Mouse (Mus musculus) liver, embryonic 16.5 days (tissue): ENCODE results near the gene Hmgb1. TPM values are rescaled to one million over a fixed set of nuclear protein-coding genes. Genes with fewer than 3 reads are reported as not detected.

Source experiments
- ATAC-seq: fragments of 200-750 bp; cut with Nextera tagmentation; 2 replicates; pipeline ENCODE4 v1.8.0; 2017; ENCODE audit warnings: low read depth, mild to moderate bottlenecking, moderate number of reproducible peaks, moderate library complexity
- H3K27ac ChIP-seq: fragments of 300-500 bp; sonication (generic); 2 replicates; pipeline ENCODE4 v1.5.1; 2014; ENCODE audit warnings: mild to moderate bottlenecking, low read length
- H3K27me3 ChIP-seq: fragments of 300-500 bp; sonication (generic); 2 replicates; pipeline ENCODE4 v1.6.1; 2014; ENCODE audit warnings: low read depth, low read length, mixed read lengths; ENCODE audit not compliant: control insufficient read depth, insufficient read depth
- H3K36me3 ChIP-seq: fragments of 300-500 bp; sonication (generic); 2 replicates; pipeline ENCODE4 v1.6.1; 2014; ENCODE audit warnings: mild to moderate bottlenecking; ENCODE audit not compliant: control insufficient read depth, insufficient read depth
- H3K4me1 ChIP-seq: fragments of 300-500 bp; sonication (generic); 2 replicates; pipeline ENCODE4 v1.6.1; 2014; ENCODE audit warnings: low read depth, low read length, mixed read lengths; ENCODE audit not compliant: control insufficient read depth
- H3K4me2 ChIP-seq: fragments of 300-500 bp; sonication (generic); 2 replicates; pipeline ENCODE4 v1.6.1; 2014; ENCODE audit warnings: low read depth, low read length, mixed read lengths
- H3K4me3 ChIP-seq: fragments of 300-500 bp; sonication (generic); 2 replicates; pipeline ENCODE4 v1.5.1; 2014; ENCODE audit warnings: low read depth, mild to moderate bottlenecking, low read length
- H3K9ac ChIP-seq: fragments of 300-500 bp; sonication (generic); 2 replicates; pipeline ENCODE4 v1.6.1; 2014; ENCODE audit warnings: low read depth, low read length
- H3K9me3 ChIP-seq: fragments of 300-500 bp; sonication (generic); replicated peaks from 2 replicates; pipeline ENCODE4 v1.6.1; 2016; ENCODE audit warnings: low read length; ENCODE audit not compliant: control insufficient read depth
- WGBS: fragments of 180-500 bp; shearing (Covaris S2); extraction: QIAGEN DNeasy Blood & Tissue Kit; methylation state at CpG from one replicate; pipeline ENCODE4 v1.1.7; 2014; ENCODE audit not compliant: insufficient replicate concordance; 5-methylcytosine and 5-hydroxymethylcytosine counted together
- polyA plus RNA-seq: library from polyadenylated mRNA; unstranded; fragments of >200 nt; fragmentation: Nextera tagmentation; extraction: Ambion mirVana; gene quantifications from 2 replicates; pipeline ENCODE4 v1.2.1, GENCODE M21; 2015

The Hmgb1 gene
- polyA plus RNA-seq, 1 experiment from 2014 or later, result 379 TPM

- 48% methylated on average over 2 of the region's 2 CpGs for WGBS
- H3K36me3 ChIP-seq, result no peaks in the 10 kb centered on the region
- no peak overlapping the region for H3K4me2 ChIP-seq
- H3K27me3 ChIP-seq, result no peaks in the 10 kb centered on the region
- no peaks in the 10 kb centered on the region for H3K9me3 ChIP-seq
- no peak for ATAC-seq
- 0 out of 2 replicates have a peak overlapping the region, but pooled peaks have one; percentile 9 for H3K27ac ChIP-seq
- no peak overlapping the region for H3K4me3 ChIP-seq
- H3K9ac ChIP-seq, result no peak overlapping the region
- peaks cover 13% of the 10 kb centered on the region for H3K4me1 ChIP-seq
These were observed 154.2 kb downstream of the Hmgb1 start for GRCm38 (mm10) chr5:149030103-149030502.

- Histone ChIP-seq H3K36me3 (no peaks in the 10 kb centered on the region), H3K9ac (no peak overlapping the region), H3K4me1 (peaks cover 13% of the 10 kb centered on the region), H3K27ac (no peak overlapping the region), H3K4me2 (no peak overlapping the region), H3K4me3 (no peak overlapping the region), H3K9me3 (no peaks in the 10 kb centered on the region), H3K27me3 (no peaks in the 10 kb centered on the region)
- no peak for ATAC-seq
- WGBS, result 20% methylated on average over 5 of the region's 5 CpGs
These were observed 155.9 kb downstream of the Hmgb1 start for GRCm38 (mm10) chr5:149028394-149028793.

- Histone ChIP-seq H3K27me3 (no peaks in the 10 kb centered on the region), H3K27ac (no peak overlapping the region), H3K4me1 (peaks cover 13% of the 10 kb centered on the region), H3K9me3 (no peaks in the 10 kb centered on the region), H3K4me2 (no peak overlapping the region), H3K9ac (no peak overlapping the region), H3K36me3 (no peaks in the 10 kb centered on the region), H3K4me3 (no peak overlapping the region)
- WGBS, result 74% methylated on average over 8 of the region's 8 CpGs
- no peak for ATAC-seq
These were observed 156.9 kb downstream of the Hmgb1 start for GRCm38 (mm10) chr5:149027389-149027788.

- Histone ChIP-seq H3K27me3 (no peaks in the 10 kb centered on the region), H3K9ac (no peak overlapping the region), H3K4me1 (peaks cover 3% of the 10 kb centered on the region; the same call in 1 of the 2 replicates), H3K4me3 (no peak overlapping the region), H3K36me3 (no peaks in the 10 kb centered on the region), H3K9me3 (no peaks in the 10 kb centered on the region), H3K27ac (no peak overlapping the region), H3K4me2 (peak overlapping the region; percentile 30; the same call in 1 of the 2 replicates)
- 24% methylated on average over 7 of the region's 7 CpGs for WGBS
- ATAC-seq, result no peak
These were observed 163.2 kb downstream of the Hmgb1 start for GRCm38 (mm10) chr5:149021120-149021519.

- H3K27me3 ChIP-seq, result no peaks in the 10 kb centered on the region
- no peak overlapping the region for H3K4me3 ChIP-seq
- peaks cover 7% of the 10 kb centered on the region for H3K4me1 ChIP-seq
- no peaks in the 10 kb centered on the region for H3K36me3 ChIP-seq
- H3K27ac ChIP-seq, result no peak overlapping the region
- peak overlapping the region; percentile 30; the same call in 1 of the 2 replicates for H3K4me2 ChIP-seq
- H3K9ac ChIP-seq, result no peak overlapping the region
- H3K9me3 ChIP-seq, result no peaks in the 10 kb centered on the region
- WGBS, result 54% methylated on average over 16 of the region's 16 CpGs
- no peak for ATAC-seq
These were observed 163.6 kb downstream of the Hmgb1 start for GRCm38 (mm10) chr5:149020681-149021062.

- 43% methylated on average over 18 of the region's 18 CpGs for WGBS
- H3K4me3 ChIP-seq, result no peak overlapping the region
- peaks cover 11% of the 10 kb centered on the region for H3K4me1 ChIP-seq
- no peaks in the 10 kb centered on the region for H3K36me3 ChIP-seq
- H3K9ac ChIP-seq, result no peak overlapping the region
- no peak overlapping the region for H3K27ac ChIP-seq
- peak overlapping the region; percentile 30; the same call in 1 of the 2 replicates for H3K4me2 ChIP-seq
- no peak for ATAC-seq
- H3K9me3 ChIP-seq, result no peaks in the 10 kb centered on the region
- H3K27me3 ChIP-seq, result no peaks in the 10 kb centered on the region
These were observed 164.1 kb downstream of the Hmgb1 start for GRCm38 (mm10) chr5:149020059-149020680.

- H3K9me3 ChIP-seq, result no peaks in the 10 kb centered on the region
- H3K4me1 ChIP-seq, result peaks cover 11% of the 10 kb centered on the region
- no peak overlapping the region for H3K4me3 ChIP-seq
- no peak for ATAC-seq
- no peaks in the 10 kb centered on the region for H3K27me3 ChIP-seq
- WGBS, result 33% methylated on average over 3 of the region's 3 CpGs
- H3K36me3 ChIP-seq, result no peaks in the 10 kb centered on the region
- H3K27ac ChIP-seq, result no peak overlapping the region
- no peak overlapping the region for H3K4me2 ChIP-seq
- H3K9ac ChIP-seq, result no peak overlapping the region
These were observed 166.4 kb downstream of the Hmgb1 start for GRCm38 (mm10) chr5:149017666-149018415.

- WGBS, result 74% methylated on average over 3 of the region's 3 CpGs
- H3K27me3 ChIP-seq, result no peaks in the 10 kb centered on the region
- no peak overlapping the region for H3K27ac ChIP-seq
- no peak overlapping the region for H3K4me2 ChIP-seq
- ATAC-seq, result no peak
- no peaks in the 10 kb centered on the region for H3K9me3 ChIP-seq
- no peak overlapping the region for H3K4me3 ChIP-seq
- no peaks in the 10 kb centered on the region; the same call in 1 of the 2 replicates for H3K36me3 ChIP-seq
- peaks cover 11% of the 10 kb centered on the region for H3K4me1 ChIP-seq
- H3K9ac ChIP-seq, result no peak overlapping the region
These were observed 167.1 kb downstream of the Hmgb1 start for GRCm38 (mm10) chr5:149017181-149017580.

GRCm38 (mm10) chr5:149016261-149016660 is 168.0 kb downstream of the Hmgb1 start:
- WGBS, result 59% methylated on average over 5 of the region's 5 CpGs
- ATAC-seq, result no peak
- H3K4me1 ChIP-seq, result peaks cover 11% of the 10 kb centered on the region
- H3K9ac ChIP-seq, result no peak overlapping the region
- no peak overlapping the region for H3K27ac ChIP-seq
- H3K9me3 ChIP-seq, result no peaks in the 10 kb centered on the region
- H3K36me3 ChIP-seq, result no peaks in the 10 kb centered on the region; the same call in 1 of the 2 replicates
- no peak overlapping the region for H3K4me3 ChIP-seq
- H3K27me3 ChIP-seq, result no peaks in the 10 kb centered on the region
- peak overlapping the region; percentile 87; the same call in 1 of the 2 replicates for H3K4me2 ChIP-seq
